Mouse (Mus musculus): ENCODE measurements around the gene Wscd2. TPM values are rescaled to one million over a fixed set of nuclear protein-coding genes. Genes with fewer than 3 reads are reported as not detected.

Wscd2 gene
- polyA plus RNA-seq, 1 experiment: not detected

GRCm38 (mm10) chr5:113630116-113630515, 140.0 kb downstream of the Wscd2 start:
- Histone ChIP-seq H3K27me3 (ENCODE audit: control insufficient read depth) (no peaks in the 10 kb centered on the region), H3K4me1 (ENCODE audit: control insufficient read depth) (no peaks in the 10 kb centered on the region), H3K36me3 (ENCODE audit: control insufficient read depth) (no peaks in the 10 kb centered on the region), H3K4me3 (replicated peaks) (no peak overlapping the region), H3K9me3 (ENCODE audit: control insufficient read depth, low read length) (no peaks in the 10 kb centered on the region)
- no peak for TF ChIP-seq GATA1 (IDR thresholded peaks at IDR 0.05; ENCODE audit: low read length)
- no peak for TF ChIP-seq TAL1 (IDR thresholded peaks at IDR 0.05; ENCODE audit: low read length)

- no peak overlapping the region for H3K4me3 ChIP-seq (replicated peaks)
- no peaks in the 10 kb centered on the region for H3K9me3 ChIP-seq (ENCODE audit: control insufficient read depth, low read length)
- H3K4me1 ChIP-seq (ENCODE audit: control insufficient read depth): no peaks in the 10 kb centered on the region
- TF ChIP-seq TAL1 (IDR thresholded peaks at IDR 0.05; ENCODE audit: low read length): no peak
- no peak for TF ChIP-seq GATA1 (IDR thresholded peaks at IDR 0.05; ENCODE audit: low read length)
- H3K36me3 ChIP-seq (ENCODE audit: control insufficient read depth): no peaks in the 10 kb centered on the region
- H3K27me3 ChIP-seq (ENCODE audit: control insufficient read depth): no peaks in the 10 kb centered on the region
Measured at GRCm38 (mm10) chr5:113633037-113633714, 143.0 kb downstream of the Wscd2 start.

- Histone ChIP-seq H3K9me3 (ENCODE audit: control insufficient read depth, low read length) (no peaks in the 10 kb centered on the region), H3K4me1 (ENCODE audit: control insufficient read depth) (no peaks in the 10 kb centered on the region), H3K27me3 (ENCODE audit: control insufficient read depth) (no peaks in the 10 kb centered on the region), H3K36me3 (ENCODE audit: control insufficient read depth) (no peaks in the 10 kb centered on the region), H3K4me3 (replicated peaks) (no peak overlapping the region)
- TF ChIP-seq GATA1 (IDR thresholded peaks at IDR 0.05; ENCODE audit: low read length): no peak
- TF ChIP-seq TAL1 (IDR thresholded peaks at IDR 0.05; ENCODE audit: low read length): no peak
Measured at GRCm38 (mm10) chr5:113634024-113634651, 144.0 kb downstream of the Wscd2 start.

GRCm38 (mm10) chr5:113634887-113635610, 144.9 kb downstream of the Wscd2 start:
- Histone ChIP-seq H3K36me3 (ENCODE audit: control insufficient read depth) (no peaks in the 10 kb centered on the region), H3K9me3 (ENCODE audit: control insufficient read depth, low read length) (no peaks in the 10 kb centered on the region), H3K4me3 (replicated peaks) (no peak overlapping the region), H3K4me1 (ENCODE audit: control insufficient read depth) (no peaks in the 10 kb centered on the region), H3K27me3 (ENCODE audit: control insufficient read depth) (no peaks in the 10 kb centered on the region)
- TF ChIP-seq GATA1 (IDR thresholded peaks at IDR 0.05; ENCODE audit: low read length) (no peak), TAL1 (IDR thresholded peaks at IDR 0.05; ENCODE audit: low read length) (no peak)

- Histone ChIP-seq H3K27me3 (ENCODE audit: control insufficient read depth) (no peaks in the 10 kb centered on the region), H3K4me3 (replicated peaks) (no peak overlapping the region), H3K9me3 (ENCODE audit: control insufficient read depth, low read length) (no peaks in the 10 kb centered on the region), H3K4me1 (ENCODE audit: control insufficient read depth) (no peaks in the 10 kb centered on the region), H3K36me3 (ENCODE audit: control insufficient read depth) (no peaks in the 10 kb centered on the region)
- TF ChIP-seq GATA1 (IDR thresholded peaks at IDR 0.05; ENCODE audit: low read length) (no peak), TAL1 (IDR thresholded peaks at IDR 0.05; ENCODE audit: low read length) (no peak)
Measured at GRCm38 (mm10) chr5:113635861-113636565, 145.9 kb downstream of the Wscd2 start.

GRCm38 (mm10) chr5:113637631-113638030, 147.5 kb downstream of the Wscd2 start:
- Histone ChIP-seq H3K27me3 (ENCODE audit: control insufficient read depth) (no peaks in the 10 kb centered on the region), H3K36me3 (ENCODE audit: control insufficient read depth) (no peaks in the 10 kb centered on the region), H3K4me1 (ENCODE audit: control insufficient read depth) (no peaks in the 10 kb centered on the region), H3K9me3 (ENCODE audit: control insufficient read depth, low read length) (no peaks in the 10 kb centered on the region), H3K4me3 (replicated peaks) (no peak overlapping the region)
- TF ChIP-seq GATA1 (IDR thresholded peaks at IDR 0.05; ENCODE audit: low read length) (no peak), TAL1 (IDR thresholded peaks at IDR 0.05; ENCODE audit: low read length) (no peak)

GRCm38 (mm10) chr5:113638055-113638454, 147.9 kb downstream of the Wscd2 start:
- Histone ChIP-seq H3K4me1 (ENCODE audit: control insufficient read depth) (no peaks in the 10 kb centered on the region), H3K27me3 (ENCODE audit: control insufficient read depth) (no peaks in the 10 kb centered on the region), H3K36me3 (ENCODE audit: control insufficient read depth) (no peaks in the 10 kb centered on the region), H3K4me3 (replicated peaks) (no peak overlapping the region), H3K9me3 (ENCODE audit: control insufficient read depth, low read length) (no peaks in the 10 kb centered on the region)
- no peak for TF ChIP-seq GATA1 (IDR thresholded peaks at IDR 0.05; ENCODE audit: low read length)
- no peak for TF ChIP-seq TAL1 (IDR thresholded peaks at IDR 0.05; ENCODE audit: low read length)

- no peaks in the 10 kb centered on the region for H3K4me1 ChIP-seq (ENCODE audit: control insufficient read depth)
- H3K9me3 ChIP-seq (ENCODE audit: control insufficient read depth, low read length): no peaks in the 10 kb centered on the region
- no peaks in the 10 kb centered on the region for H3K27me3 ChIP-seq (ENCODE audit: control insufficient read depth)
- no peak for TF ChIP-seq TAL1 (IDR thresholded peaks at IDR 0.05; ENCODE audit: low read length)
- no peak for TF ChIP-seq GATA1 (IDR thresholded peaks at IDR 0.05; ENCODE audit: low read length)
- H3K36me3 ChIP-seq (ENCODE audit: control insufficient read depth): no peaks in the 10 kb centered on the region
- H3K4me3 ChIP-seq (replicated peaks): no peak overlapping the region
Measured at GRCm38 (mm10) chr5:113639126-113639525, 149.0 kb downstream of the Wscd2 start.

Other genes with a start within 250 kb of the Wscd2 start
- gene Sgsm1, start 179.5 kb upstream of the Wscd2 start, polyA plus RNA-seq (2012): not detected in 2 replicates
- gene Aym1, start 133.0 kb upstream of the Wscd2 start, polyA plus RNA-seq (2012): not detected in 2 replicates
- 0.03 TPM in 1 of 2 replicates, not detected in the other for gene Cmklr1, start 160.1 kb downstream of the Wscd2 start, polyA plus RNA-seq (2012)
- not detected in 2 replicates for gene 1700069L16Rik, start 234.4 kb downstream of the Wscd2 start, polyA plus RNA-seq (2012)
- 0.13 and 0.17 TPM in 2 replicates for gene Ficd, start 245.5 kb downstream of the Wscd2 start, polyA plus RNA-seq (2012)